Mouse (Mus musculus): ENCODE data around the gene Ip6k1. TPM values are rescaled to one million over a fixed set of nuclear protein-coding genes. Genes with fewer than 3 reads are reported as not detected.

Gene Ip6k1
- total and polyA plus RNA-seq, 3 experiments, result 31.8 to 59.1 (median 37.2) TPM

DNA sequence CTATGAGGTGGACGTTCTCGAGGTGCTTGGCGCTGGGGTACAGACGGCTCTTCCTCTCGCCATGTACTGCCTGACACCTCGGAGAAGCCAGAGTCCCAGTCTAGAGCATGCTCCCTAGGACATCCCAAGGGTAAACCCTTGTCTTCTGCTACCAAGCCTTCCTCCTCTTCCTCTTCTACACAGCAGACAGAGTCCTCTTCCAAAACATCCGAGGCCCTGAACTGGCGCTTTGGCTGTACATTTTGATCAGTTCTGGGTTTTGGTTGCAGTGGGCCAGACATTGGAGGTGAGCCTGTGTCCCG is 17.6 kb upstream of the Ip6k1 start:
- H3K4me3 ChIP-seq (ENCODE audit: control insufficient read depth in 1 of 2, insufficient read depth in 1 of 2, low read depth in 2 of 2, low read length in 2 of 2), result peak overlapping the region; percentile 72 to 91
- no peak for DNase-seq (ENCODE audit: low read depth, low spot score)
- peak overlapping the region; percentile 94 for H3K27ac ChIP-seq (ENCODE audit: control insufficient read depth, low read depth, low read length)
- no peaks in the 10 kb centered on the region for H3K27me3 ChIP-seq (ENCODE audit: control insufficient read depth in 1 of 2, insufficient read depth in 2 of 2, low read length in 2 of 2)
- H3K9me3 ChIP-seq (replicated peaks; ENCODE audit: insufficient read depth, low read length), result no peaks in the 10 kb centered on the region
- TF ChIP-seq KAT2A (conservative IDR thresholded peaks at IDR 0.05; ENCODE audit: low read depth, low read length) (no peak), SIN3A (IDR thresholded peaks at IDR 0.05; ENCODE audit: low read length) (no peak; the same call in 1 of the 2 replicates), ZMIZ1 (IDR thresholded peaks at IDR 0.05; ENCODE audit: low read depth, low read length) (peak; percentile 24; the same call in 1 of the 2 replicates), UBTF (IDR thresholded peaks at IDR 0.05; ENCODE audit: borderline replicate concordance, insufficient read depth, low read depth, low read length) (0 out of 2 replicates have a peak, but pooled peaks have one; percentile 23), TCF12 (IDR thresholded peaks at IDR 0.05; ENCODE audit: low read depth, low read length) (no peak), ETS1 (IDR thresholded peaks at IDR 0.05; ENCODE audit: low read depth, low read length) (no peak), EP300 (IDR thresholded peaks at IDR 0.05; ENCODE audit: low read depth in 1 of 2, low read length in 2 of 2) (no peak), SMC3 (IDR thresholded peaks at IDR 0.05; ENCODE audit: low read depth, low read length) (no peak), MYB (IDR thresholded peaks at IDR 0.05; ENCODE audit: low read depth, low read length) (no peak), E2F4 (IDR thresholded peaks at IDR 0.05; ENCODE audit: borderline replicate concordance, low read depth, low read length) (no peak), POLR2AphosphoS2 (IDR thresholded peaks at IDR 0.05; ENCODE audit: low read length) (no peak), CTCF (IDR thresholded peaks at IDR 0.05 in 2 of 3, conservative IDR thresholded peaks at IDR 0.05 in 1 of 3; ENCODE audit: control insufficient read depth in 1 of 3, insufficient read depth in 1 of 3, low read depth in 2 of 3, low read length in 3 of 3, poor library complexity in 1 of 3, severe bottlenecking in 1 of 3) (no peak), RCOR1 (IDR thresholded peaks at IDR 0.05; ENCODE audit: low read depth, low read length) (no peak)
- peak overlapping the region; percentile 88 for H3K9ac ChIP-seq (ENCODE audit: control insufficient read depth, low read depth, low read length, poor library complexity, severe bottlenecking)
- H3K79me2 ChIP-seq (ENCODE audit: control insufficient read depth, insufficient read depth, low read length, poor library complexity), result peaks cover 33% of the 10 kb centered on the region
- peaks cover 35 to 48% of the 10 kb centered on the region in 2 experiments for H3K4me1 ChIP-seq (ENCODE audit: control insufficient read depth in 1 of 2, insufficient read depth in 2 of 2, low read length in 2 of 2)
- H3K36me3 ChIP-seq (ENCODE audit: control insufficient read depth in 1 of 2, insufficient read depth in 2 of 2, low read length in 2 of 2), result peaks cover 4 to 44% of the 10 kb centered on the region in 2 experiments

DNA sequence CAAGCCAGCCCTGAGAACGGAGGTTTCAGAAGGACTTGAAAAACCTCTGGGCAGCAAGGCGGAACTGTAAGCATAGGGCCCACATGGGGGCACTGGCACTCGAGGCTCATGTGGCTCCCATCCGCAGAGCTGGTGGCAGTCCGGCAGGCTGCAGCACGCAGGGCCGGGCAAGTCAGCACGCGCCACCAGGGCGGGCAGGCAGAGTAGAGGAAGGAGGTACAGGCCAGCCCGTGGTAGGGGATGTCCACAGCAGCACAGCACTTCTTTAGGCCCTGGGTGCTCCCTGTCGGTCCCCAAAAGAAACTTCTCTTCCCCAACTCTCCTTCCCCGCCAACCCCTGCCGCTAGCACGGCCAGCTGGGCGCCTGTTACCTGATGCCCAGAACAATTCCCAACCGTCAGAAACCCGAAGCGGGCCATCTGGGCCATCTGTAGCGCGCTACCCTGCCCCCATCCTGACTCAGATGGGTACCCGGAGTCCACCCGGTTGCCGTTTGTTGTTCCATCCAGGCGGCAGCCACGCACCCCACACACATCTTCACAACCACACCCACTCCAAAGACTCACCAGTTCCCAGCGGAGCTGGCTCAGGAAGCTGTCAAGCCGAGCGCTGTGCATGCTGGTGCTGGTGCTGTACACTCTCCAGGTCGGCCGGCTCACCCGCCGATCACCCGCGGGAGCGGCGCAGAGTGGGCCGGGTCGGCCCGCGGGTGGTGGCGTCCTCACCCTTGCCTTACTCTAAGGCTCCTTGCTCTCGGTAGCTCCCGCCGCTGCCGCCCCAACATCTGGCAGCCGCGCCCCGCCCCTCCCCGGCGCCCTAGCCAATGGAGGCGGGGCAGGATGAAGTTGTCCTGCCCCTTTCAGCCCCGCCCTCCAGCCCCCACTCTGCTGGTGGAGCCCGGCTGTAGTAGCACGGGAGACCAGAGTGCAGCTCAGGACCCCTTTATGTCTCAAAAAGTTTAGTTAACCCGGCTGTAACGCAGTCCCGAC is 16.9 kb upstream of the Ip6k1 start, which contains the start of gene Inka1:
TSS of gene Inka1 (minus strand) at position 749 of the 989 bp plus-strand sequence.
- Histone ChIP-seq H3K9ac (ENCODE audit: control insufficient read depth, low read depth, low read length, poor library complexity, severe bottlenecking) (peak within 1 kb of the TSS; percentile 88), H3K27me3 (ENCODE audit: control insufficient read depth in 1 of 2, insufficient read depth in 2 of 2, low read length in 2 of 2) (no peaks in the 10 kb centered on the region), H3K4me1 (ENCODE audit: control insufficient read depth in 1 of 2, insufficient read depth in 2 of 2, low read length in 2 of 2) (peaks cover 35 to 43% of the 10 kb centered on the region in 2 experiments), H3K4me3 (ENCODE audit: control insufficient read depth in 1 of 2, insufficient read depth in 1 of 2, low read depth in 2 of 2, low read length in 2 of 2) (peak within 1 kb of the TSS; percentile 72 to 91), H3K9me3 (replicated peaks; ENCODE audit: insufficient read depth, low read length) (no peaks in the 10 kb centered on the region), H3K27ac (ENCODE audit: control insufficient read depth, low read depth, low read length) (peak within 1 kb of the TSS; percentile 94), H3K36me3 (ENCODE audit: control insufficient read depth in 1 of 2, insufficient read depth in 2 of 2, low read length in 2 of 2) (peaks cover 4 to 39% of the 10 kb centered on the region in 2 experiments), H3K79me2 (ENCODE audit: control insufficient read depth, insufficient read depth, low read length, poor library complexity) (peaks cover 33% of the 10 kb centered on the region)
- DNase-seq (ENCODE audit: low read depth, low spot score), result peak; percentile 93
- no peak for TF ChIP-seq ZNF384 (IDR thresholded peaks at IDR 0.05; ENCODE audit: low read depth, low read length)
- no peak for TF ChIP-seq MAFK (IDR thresholded peaks at IDR 0.05; ENCODE audit: borderline replicate concordance, low read depth, low read length)
- TF ChIP-seq BHLHE40 (IDR thresholded peaks at IDR 0.05; ENCODE audit: borderline replicate concordance, low read depth, low read length), result peak; percentile 13; the same call in 1 of the 2 replicates
- TF ChIP-seq HCFC1 (IDR thresholded peaks at IDR 0.05; ENCODE audit: low read depth, low read length), result peak; percentile 37; the same call in 1 of the 2 replicates
- TF ChIP-seq CHD2 (IDR thresholded peaks at IDR 0.05; ENCODE audit: low read length), result peak; percentile 10; the same call in 1 of the 2 replicates
- TF ChIP-seq ZKSCAN1 (IDR thresholded peaks at IDR 0.05; ENCODE audit: low read depth, low read length), result 0 out of 2 replicates have a peak, but pooled peaks have one; percentile 21
- TF ChIP-seq NRF1 (IDR thresholded peaks at IDR 0.05; ENCODE audit: insufficient read depth, low read depth, low read length, poor library complexity, severe bottlenecking), result no peak
- no peak for TF ChIP-seq JUND (IDR thresholded peaks at IDR 0.05; ENCODE audit: low read depth, low read length)
- TF ChIP-seq ZMIZ1 (IDR thresholded peaks at IDR 0.05; ENCODE audit: low read depth, low read length), result peak; percentile 85
- TF ChIP-seq POLR2A (IDR thresholded peaks at IDR 0.05; ENCODE audit: control insufficient read depth in 1 of 2, insufficient read depth in 1 of 2, low read depth in 1 of 2, low read length in 2 of 2, poor library complexity in 1 of 2), result peak; percentile 79 to 92
- peak; percentile 56; the same call in 1 of the 2 replicates for TF ChIP-seq TCF12 (IDR thresholded peaks at IDR 0.05; ENCODE audit: low read depth, low read length)
- TF ChIP-seq POLR2AphosphoS2 (IDR thresholded peaks at IDR 0.05; ENCODE audit: low read length), result peak; percentile 85
- peak; percentile 20; the same call in 1 of the 2 replicates for TF ChIP-seq SMC3 (IDR thresholded peaks at IDR 0.05; ENCODE audit: low read depth, low read length)
- TF ChIP-seq GATA1 (IDR thresholded peaks at IDR 0.05; ENCODE audit: low read depth, low read length), result no peak
- TF ChIP-seq MYB (IDR thresholded peaks at IDR 0.05; ENCODE audit: low read depth, low read length), result no peak
- TF ChIP-seq MXI1 (IDR thresholded peaks at IDR 0.05; ENCODE audit: low read depth, low read length), result peak; percentile 79
- 0 out of 2 replicates have a peak, but pooled peaks have one; percentile 4 for TF ChIP-seq ETS1 (IDR thresholded peaks at IDR 0.05; ENCODE audit: low read depth, low read length)
- peak in 1 of 2 experiments; percentile 7; a peak in 2 of 4 replicates for TF ChIP-seq EP300 (IDR thresholded peaks at IDR 0.05; ENCODE audit: low read depth in 1 of 2, low read length in 2 of 2)
- peak; percentile 70 for TF ChIP-seq SIN3A (IDR thresholded peaks at IDR 0.05; ENCODE audit: low read length)
- TF ChIP-seq NELFE (IDR thresholded peaks at IDR 0.05; ENCODE audit: low read depth, low read length), result peak; percentile 86
- peak; percentile 23; the same call in 1 of the 2 replicates for TF ChIP-seq MEF2A (IDR thresholded peaks at IDR 0.05; ENCODE audit: extremely low read depth, insufficient replicate concordance, low read depth, low read length, poor library complexity, severe bottlenecking)
- TF ChIP-seq KAT2A (conservative IDR thresholded peaks at IDR 0.05; ENCODE audit: low read depth, low read length), result no peak

Measured in MEL (cell line).